Mouse (Mus musculus) E14TG2a.4 (cell line): ENCODE results near the gene Taf3.

ENCODE experiments used
- H3K27me3 ChIP-seq: 2 replicates; pipeline ENCODE4 v1.6.1; 2014; ENCODE audit warnings: low read length, control low read depth; ENCODE audit not compliant: insufficient read depth
- H3K36me3 ChIP-seq: 2 replicates; pipeline ENCODE4 v1.6.1; 2014; ENCODE audit warnings: low read length, control low read depth; ENCODE audit not compliant: insufficient read depth
- H3K4me1 ChIP-seq: replicated peaks from 2 replicates; pipeline ENCODE4 v1.6.1; 2014; ENCODE audit warnings: low read depth, low read length, control low read depth
- H3K4me3 ChIP-seq: replicated peaks from 2 replicates; pipeline ENCODE4 v1.5.1; 2014; ENCODE audit warnings: mild to moderate bottlenecking, low read length
- H3K9me3 ChIP-seq: 2 replicates; pipeline ENCODE4 v1.6.1; 2014; ENCODE audit warnings: low read length, control low read depth
- CTCF ChIP-seq: conservative IDR thresholded peaks from 2 replicates; pipeline ENCODE4 v1.5.1; 2014; ENCODE audit warnings: low read length
- NANOG ChIP-seq: IDR thresholded peaks from 2 replicates; pipeline ENCODE4 v1.6.1; 2014; ENCODE audit warnings: borderline replicate concordance, low read length, mixed read lengths
- POU5F1 ChIP-seq: IDR thresholded peaks from 2 replicates; pipeline ENCODE4 v1.6.1; 2014; ENCODE audit warnings: low read length, borderline replicate concordance

The Taf3 gene

DNA sequence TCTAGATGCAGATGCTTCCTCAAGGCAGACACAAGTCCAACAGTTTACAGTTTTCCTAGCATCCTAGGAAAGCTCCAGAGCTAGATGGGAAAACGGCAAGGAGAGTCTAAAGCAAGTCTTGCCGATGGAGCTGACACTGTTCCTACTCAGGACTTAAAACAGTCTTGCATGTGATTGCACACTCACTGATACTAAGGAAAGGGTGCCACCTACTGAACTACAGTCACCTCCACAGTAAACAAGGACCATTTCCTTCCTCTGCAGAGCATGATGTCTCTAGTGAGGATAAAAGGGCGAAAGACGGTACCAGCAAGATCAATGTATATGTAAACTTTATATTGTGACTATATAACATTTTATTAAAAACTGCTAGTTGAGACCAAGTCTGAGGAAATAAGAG lies 14.7 kb downstream of the Taf3 start:
- H3K4me3 ChIP-seq = no peak overlapping the region
- H3K27me3 ChIP-seq = no peaks in the 10 kb centered on the region
- peaks cover 17% of the 10 kb centered on the region; the same call in 1 of the 2 replicates for H3K4me1 ChIP-seq
- no peaks in the 10 kb centered on the region for H3K36me3 ChIP-seq
- H3K9me3 ChIP-seq = no peaks in the 10 kb centered on the region
- TF ChIP-seq CTCF (no peak), NANOG (no peak), POU5F1 (no peak)

- Histone ChIP-seq H3K9me3 (no peaks in the 10 kb centered on the region), H3K4me3 (no peak overlapping the region), H3K27me3 (no peaks in the 10 kb centered on the region), H3K4me1 (peaks cover 17% of the 10 kb centered on the region; the same call in 1 of the 2 replicates), H3K36me3 (peaks cover 6% of the 10 kb centered on the region; the same call in 1 of the 2 replicates)
- TF ChIP-seq CTCF (no peak), POU5F1 (no peak), NANOG (no peak)
These were observed 18.6 kb downstream of the Taf3 start for GRCm38 (mm10) chr2:10029755-10030154.

DNA sequence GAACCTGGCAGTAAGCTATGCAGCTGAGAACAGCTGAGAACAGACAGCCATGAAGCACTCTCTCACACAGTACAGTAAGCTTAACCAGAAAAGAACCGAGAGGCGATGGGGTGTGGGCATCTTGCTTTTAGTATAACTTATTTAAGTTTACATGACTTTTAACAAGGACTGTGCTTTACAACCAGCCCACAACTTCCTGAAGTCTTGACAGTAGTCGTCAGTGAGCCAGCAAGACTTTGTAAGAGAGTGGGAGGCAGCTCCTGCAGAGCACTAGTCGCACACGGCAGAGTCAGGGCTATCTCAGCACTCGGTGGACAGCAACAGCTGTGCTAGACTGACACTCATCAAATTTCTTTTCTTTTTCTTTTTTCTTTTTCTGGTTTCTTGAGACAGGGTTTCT lies 24.1 kb downstream of the Taf3 start:
- TF ChIP-seq CTCF = no peak
- no peak for TF ChIP-seq POU5F1
- no peak for TF ChIP-seq NANOG
- Histone ChIP-seq H3K4me1 (no peaks in the 10 kb centered on the region), H3K36me3 (peaks cover 6% of the 10 kb centered on the region; the same call in 1 of the 2 replicates), H3K4me3 (no peak overlapping the region), H3K9me3 (no peaks in the 10 kb centered on the region), H3K27me3 (no peaks in the 10 kb centered on the region)

- Histone ChIP-seq H3K36me3 (peaks cover 6% of the 10 kb centered on the region; the same call in 1 of the 2 replicates), H3K9me3 (no peaks in the 10 kb centered on the region), H3K4me3 (no peak overlapping the region), H3K4me1 (no peaks in the 10 kb centered on the region), H3K27me3 (no peaks in the 10 kb centered on the region)
- TF ChIP-seq CTCF (no peak), NANOG (no peak), POU5F1 (no peak)
These were observed 27.1 kb downstream of the Taf3 start for GRCm38 (mm10) chr2:10021296-10021695.

DNA sequence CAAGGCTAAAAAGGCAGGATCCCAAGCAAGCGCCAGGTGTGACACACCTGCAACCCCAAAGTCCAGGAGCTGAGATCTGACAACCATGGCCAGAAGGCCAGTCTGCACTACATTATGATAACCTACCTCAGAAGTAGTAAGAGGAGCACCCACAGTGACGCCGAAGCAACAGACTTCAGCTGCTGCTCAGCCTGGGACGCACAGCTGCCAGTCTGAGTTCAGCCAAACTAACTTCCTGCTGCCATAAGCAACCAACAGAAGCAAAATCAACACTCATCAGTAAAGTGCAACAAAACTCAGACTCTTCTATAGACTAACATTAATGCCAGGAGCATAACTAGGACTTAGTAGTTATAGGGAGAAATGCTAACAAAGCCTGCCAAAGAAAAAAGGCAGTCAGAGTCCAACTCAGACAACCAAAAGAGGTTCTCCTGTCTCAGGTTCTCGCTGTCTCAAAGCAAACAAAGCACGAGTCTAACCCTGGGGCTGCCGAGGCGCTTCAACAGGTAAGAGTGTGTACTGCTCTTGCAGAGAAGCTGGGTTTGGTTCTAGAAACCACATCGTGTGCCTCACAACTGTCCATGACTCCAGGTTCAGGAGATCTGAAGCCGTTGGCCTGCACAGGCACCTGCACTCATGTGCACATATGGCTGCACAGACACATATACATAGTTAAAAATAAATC lies 33.3 kb downstream of the Taf3 start:
- TF ChIP-seq CTCF = no peak
- no peak for TF ChIP-seq NANOG
- TF ChIP-seq POU5F1 = no peak
- Histone ChIP-seq H3K9me3 (no peaks in the 10 kb centered on the region), H3K36me3 (no peaks in the 10 kb centered on the region), H3K4me1 (no peaks in the 10 kb centered on the region), H3K4me3 (no peak overlapping the region), H3K27me3 (no peaks in the 10 kb centered on the region)

DNA sequence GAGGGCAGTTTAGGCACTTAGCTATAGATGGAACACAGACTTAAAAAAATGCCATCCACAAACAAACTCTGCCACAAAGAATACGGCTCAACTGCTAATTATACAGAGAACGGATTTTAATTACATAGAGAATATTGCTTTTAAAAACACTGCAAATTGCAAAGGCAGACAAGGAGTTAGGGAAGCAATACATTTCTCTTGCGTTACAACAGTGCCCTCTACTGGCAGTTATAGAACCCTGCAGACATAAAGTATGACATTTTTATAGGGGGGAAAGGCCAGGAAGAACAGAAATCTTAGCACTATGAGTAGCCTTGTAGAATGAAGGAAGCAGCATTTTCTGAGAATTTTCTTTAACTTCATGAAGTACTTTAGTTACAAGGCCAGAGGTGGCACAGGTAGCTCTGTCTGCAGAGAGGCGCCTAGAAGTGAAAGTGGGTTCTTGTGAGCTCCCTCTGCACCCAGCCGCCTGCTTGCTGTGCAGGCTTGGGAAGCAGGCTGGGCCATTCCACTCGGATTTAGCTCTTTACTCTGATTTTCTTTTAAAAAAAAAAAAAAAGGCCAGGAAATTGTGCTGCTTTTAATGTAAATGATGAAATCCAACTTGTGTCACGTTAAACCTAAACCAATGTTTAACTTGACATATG lies 38.0 kb downstream of the Taf3 start:
- Histone ChIP-seq H3K4me3 (no peak overlapping the region), H3K9me3 (no peaks in the 10 kb centered on the region)
- TF ChIP-seq NANOG = no peak
- no peak for TF ChIP-seq POU5F1
- peak; percentile 90 for TF ChIP-seq CTCF

DNA sequence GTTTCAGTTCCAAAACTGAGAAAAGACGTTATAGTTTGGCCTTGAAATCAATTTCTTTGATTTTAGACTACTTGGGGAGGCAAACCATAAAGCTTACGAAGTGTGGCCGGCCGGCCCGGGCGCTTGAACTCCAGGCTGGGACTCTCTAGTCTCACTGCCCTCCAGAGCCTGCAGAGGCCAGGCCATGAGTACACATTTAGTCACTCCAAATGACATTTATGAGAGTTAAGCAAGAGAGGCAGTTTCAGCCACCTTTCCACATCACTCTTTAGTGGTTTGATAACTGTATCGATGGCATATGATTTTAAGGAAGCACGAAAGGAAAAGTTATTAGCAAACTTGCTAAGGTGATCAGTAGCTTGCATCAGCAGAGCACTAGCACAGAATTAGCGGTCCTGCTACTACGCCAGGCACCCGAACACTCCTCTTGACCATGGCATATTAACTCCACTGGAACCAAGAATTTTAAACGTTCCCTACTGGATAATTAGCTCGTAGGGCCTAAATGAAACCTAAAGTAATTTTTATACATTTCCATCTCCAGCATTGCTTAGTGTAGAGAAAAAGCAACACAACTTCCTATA lies 38.6 kb downstream of the Taf3 start:
- Histone ChIP-seq H3K4me3 (no peak overlapping the region), H3K27me3 (no peaks in the 10 kb centered on the region), H3K9me3 (no peaks in the 10 kb centered on the region), H3K36me3 (no peaks in the 10 kb centered on the region), H3K4me1 (no peaks in the 10 kb centered on the region)
- TF ChIP-seq NANOG (no peak), CTCF (no peak), POU5F1 (no peak)

More for the DNA sequence above, 38.0 kb downstream of the Taf3 start:
- Histone ChIP-seq H3K4me1 (no peaks in the 10 kb centered on the region), H3K36me3 (no peaks in the 10 kb centered on the region), H3K27me3 (no peaks in the 10 kb centered on the region)

DNA sequence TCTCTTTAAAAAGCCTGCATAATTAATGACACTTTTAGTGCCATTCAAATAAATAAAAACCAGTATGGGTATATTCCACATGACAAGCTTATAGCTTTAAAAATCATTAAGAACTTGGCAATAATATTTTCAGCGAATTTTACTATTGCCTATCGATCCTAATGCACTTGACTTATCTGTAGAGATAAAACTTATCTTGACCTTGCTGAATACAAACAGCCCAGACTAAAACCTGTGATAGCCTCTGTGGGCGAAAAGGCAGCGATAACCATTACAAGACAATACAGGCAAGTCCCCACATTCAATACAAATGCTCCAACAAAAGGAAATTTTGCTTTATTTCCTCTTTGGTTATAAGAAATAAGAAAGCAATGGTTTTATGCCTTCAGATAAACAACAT lies 39.8 kb downstream of the Taf3 start:
- Histone ChIP-seq H3K4me3 (no peak overlapping the region), H3K27me3 (no peaks in the 10 kb centered on the region), H3K36me3 (no peaks in the 10 kb centered on the region), H3K4me1 (no peaks in the 10 kb centered on the region), H3K9me3 (no peaks in the 10 kb centered on the region)
- TF ChIP-seq NANOG = no peak
- TF ChIP-seq POU5F1 = no peak
- no peak for TF ChIP-seq CTCF
